Comparison of ENCODE assay signal across 17 mouse cellular contexts in genomic region chr6:55388546-55389169, GRCm38 (mm10). TPM values are rescaled to one million over a fixed set of nuclear protein-coding genes. Genes with fewer than 3 reads are reported as not detected.
DNase-seq lines count a peak whose midpoint lies in the region; ATAC-seq lines count a peak whose summit lies in the region.
"Had no signal": no experiment of that assay in that cellular context is flagged by ENCODE, and none has a peak within 500 bp of the region (broad histone marks: within the 10 kb centered on the region; RNA-seq: fewer than 3 reads in every experiment).

No protein-coding gene starts in this region.

- H3K9ac ChIP-seq in hindbrain, embryonic 14.5 days, result no peak overlapping the region
- H3K9ac ChIP-seq in neural tube, embryonic 13.5 days, result no peak overlapping the region
- H3K9ac ChIP-seq: embryonic facial prominence, embryonic 12.5 days; liver, embryonic 12.5 days had no signal

- peaks cover 4% of the 10 kb centered on the region; the same call in 1 of the 2 replicates for H3K27me3 ChIP-seq in forebrain, embryonic 10.5 days (ENCODE audit: poor library complexity, severe bottlenecking)
- H3K27me3 ChIP-seq in hindbrain, embryonic 14.5 days (ENCODE audit: control insufficient read depth, insufficient read depth, low read length), result no peaks in the 10 kb centered on the region
- no peaks in the 10 kb centered on the region for H3K27me3 ChIP-seq in neural tube, embryonic 13.5 days
- H3K27me3 ChIP-seq: embryonic facial prominence, embryonic 12.5 days had no signal

- H3K27ac ChIP-seq in forebrain, embryonic 10.5 days, result 0 out of 2 replicates have a peak overlapping the region, but pooled peaks have one; percentile 20
- H3K27ac ChIP-seq in hindbrain, embryonic 14.5 days, result no peak overlapping the region
- peak overlapping the region; percentile 74 for H3K27ac ChIP-seq in neural tube, embryonic 13.5 days (replicated peaks)
- H3K27ac ChIP-seq: embryonic facial prominence, embryonic 12.5 days; heart, adult 2 months; liver, embryonic 12.5 days had no signal

- H3K36me3 ChIP-seq in forebrain, embryonic 10.5 days (replicated peaks), result no peaks in the 10 kb centered on the region
- H3K36me3 ChIP-seq in hindbrain, embryonic 14.5 days (replicated peaks; ENCODE audit: control insufficient read depth, insufficient read depth), result no peaks in the 10 kb centered on the region
- no peaks in the 10 kb centered on the region for H3K36me3 ChIP-seq in neural tube, embryonic 13.5 days
- H3K36me3 ChIP-seq: embryonic facial prominence, embryonic 12.5 days; liver, embryonic 12.5 days had no signal

- no peak overlapping the region for H3K4me3 ChIP-seq in forebrain, embryonic 10.5 days
- H3K4me3 ChIP-seq in hindbrain, embryonic 14.5 days (replicated peaks; ENCODE audit: low read length), result no peak overlapping the region
- H3K4me3 ChIP-seq in neural tube, embryonic 13.5 days, result no peak overlapping the region
- H3K4me3 ChIP-seq: embryonic facial prominence, embryonic 12.5 days; heart, adult 2 months; liver, embryonic 12.5 days had no signal

- peaks cover 19% of the 10 kb centered on the region for H3K4me1 ChIP-seq in forebrain, embryonic 10.5 days
- H3K4me1 ChIP-seq in hindbrain, embryonic 14.5 days (replicated peaks; ENCODE audit: control insufficient read depth, insufficient read depth, low read length), result peaks cover 7% of the 10 kb centered on the region; the same call in 1 of the 2 replicates
- H3K4me1 ChIP-seq in neural tube, embryonic 13.5 days (replicated peaks), result peaks cover 48% of the 10 kb centered on the region
- H3K4me1 ChIP-seq: embryonic facial prominence, embryonic 12.5 days had no signal

- peak; percentile 28 for DNase-seq in embryo, embryonic 11 days
- DNase-seq in embryo, embryonic 9.5 days (ENCODE audit: extremely low spot score), result no peak
- no peak for DNase-seq in forebrain, embryonic 10.5 days (ENCODE audit: extremely low spot score, low spot score)
- DNase-seq in hindbrain, embryonic 14.5 days (ENCODE audit: low spot score), result no peak
- DNase-seq in urinary bladder, adult 18-20 months (ENCODE audit: low spot score in 2 of 2), result no peak
- no peak for DNase-seq in adrenal gland, adult (ENCODE audit: inconsistent age in 2 of 2, low spot score in 1 of 2)
- DNase-seq: adrenal gland, postnatal 10 days; heart, adult 2 months; kidney, adult 9 months; layer of hippocampus, adult 9-11 months; lung, postnatal 10 days; spleen, adult 18-20 months had no signal

- WGBS in forebrain, embryonic 10.5 days, result 63% methylated on average over 12 of the region's 12 CpGs
- 29% methylated on average over 12 of the region's 12 CpGs for WGBS in hindbrain, embryonic 14.5 days
- 26% methylated on average over 12 of the region's 12 CpGs for WGBS in neural tube, embryonic 13.5 days

- no peaks in the 10 kb centered on the region for H3K9me3 ChIP-seq in forebrain, embryonic 10.5 days
- no peaks in the 10 kb centered on the region for H3K9me3 ChIP-seq in hindbrain, embryonic 14.5 days (ENCODE audit: control insufficient read depth, low read length)
- H3K9me3 ChIP-seq in neural tube, embryonic 13.5 days, result no peaks in the 10 kb centered on the region
- H3K9me3 ChIP-seq: embryonic facial prominence, embryonic 12.5 days; liver, embryonic 12.5 days had no signal

- peak; percentile 22; the same call in 1 of the 2 replicates for ATAC-seq in hindbrain, embryonic 14.5 days (ENCODE audit: low FRiP score)
- ATAC-seq in neural tube, embryonic 13.5 days (ENCODE audit: low read depth), result peak; percentile 41
- ATAC-seq in frontal cortex, adult (ENCODE audit: low TSS enrichment), result no peak
- ATAC-seq: liver, embryonic 12.5 days had no signal

- H3K4me2 ChIP-seq in hindbrain, embryonic 14.5 days (replicated peaks), result no peak overlapping the region
- no peak overlapping the region for H3K4me2 ChIP-seq in neural tube, embryonic 13.5 days
- H3K4me2 ChIP-seq: embryonic facial prominence, embryonic 12.5 days; liver, embryonic 12.5 days had no signal

RNA-seq across cellular contexts. Expression of gene Ghrhr, which starts 12.6 kb away (rescaled TPM):
- not detected in 2 replicates for polyA plus RNA-seq in forebrain, embryonic 10.5 days (2016; fragmentation: Nextera tagmentation; extraction: Ambion mirVana)
- not detected in 2 replicates for polyA plus RNA-seq in hindbrain, embryonic 14.5 days (2014; fragmentation: Nextera tagmentation; extraction: Ambion mirVana)
- polyA plus RNA-seq in neural tube, embryonic 13.5 days (2015; fragmentation: Nextera tagmentation; extraction: Ambion mirVana), result not detected in 2 replicates
- polyA plus RNA-seq: embryonic facial prominence, embryonic 12.5 days; heart, adult 2 months; liver, embryonic 12.5 days; testis, adult 2 months had no signal

RNA-seq across cellular contexts. Expression of gene Aqp1, which starts 52.4 kb away (rescaled TPM):
- 0.65 and 0.93 TPM in 2 replicates for polyA plus RNA-seq in forebrain, embryonic 10.5 days (2016; fragmentation: Nextera tagmentation; extraction: Ambion mirVana)
- polyA plus RNA-seq in hindbrain, embryonic 14.5 days (2014; fragmentation: Nextera tagmentation; extraction: Ambion mirVana), result 3.6 and 6.5 TPM in 2 replicates
- polyA plus RNA-seq in neural tube, embryonic 13.5 days (2015; fragmentation: Nextera tagmentation; extraction: Ambion mirVana), result 4.7 and 5.5 TPM in 2 replicates
